Mouse (Mus musculus) thymus, postnatal 14 days (tissue): Measurements from ENCODE around the gene Adra1d.
A peak's percentile ranks its signal among the peaks of the same experiment; 100 is the strongest.

Experiments used
- DNase-seq: peaks from one replicate; pipeline ENCODE4 v3.0.0; 2021

Gene Adra1d

GRCm38 (mm10) chr2:131561891-131562585 is at the start of gene Adra1d:
Gene Adra1d, minus strand, starts transcription at chr2:131562283.
- no peak for DNase-seq

DNA sequence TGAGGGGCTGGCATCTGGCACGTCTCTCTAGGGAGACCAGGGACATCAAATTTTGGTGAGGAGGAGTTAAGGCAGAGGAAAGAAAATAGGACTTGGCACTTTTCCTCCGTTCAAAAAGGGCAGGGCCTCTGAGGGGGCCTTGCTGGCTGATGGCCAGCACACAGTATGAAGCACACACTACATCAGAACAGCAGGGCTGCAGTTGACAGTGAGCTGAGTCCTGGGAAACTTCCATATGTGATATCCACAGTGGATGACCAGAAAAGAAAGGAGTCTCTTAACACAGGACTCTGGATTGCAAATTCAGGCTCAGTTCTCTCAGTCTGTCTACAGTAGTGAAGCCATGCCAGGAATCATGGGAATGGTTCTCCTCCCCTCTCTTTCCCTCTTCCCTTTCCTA is 39.8 kb upstream of the Adra1d start:
- DNase-seq, result no peak

DNA sequence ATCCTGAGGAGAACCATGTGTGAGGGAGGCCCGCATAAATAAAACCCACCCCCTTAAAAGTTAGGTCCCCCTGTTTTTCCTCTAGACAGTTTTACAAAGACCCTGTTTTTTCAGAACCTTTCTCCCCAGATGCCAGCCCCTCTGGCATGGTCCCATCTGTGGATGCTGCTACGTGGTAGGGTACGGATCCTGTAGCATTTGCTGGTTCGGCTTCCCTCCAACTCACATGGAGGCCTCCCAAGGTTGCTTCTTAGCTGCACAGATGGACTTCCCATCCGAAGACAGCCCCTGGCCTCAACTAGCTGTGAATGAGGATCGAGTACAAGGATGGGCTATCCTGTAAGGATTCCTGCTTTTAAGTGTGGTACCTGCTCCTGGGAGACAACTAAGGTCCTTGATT is 32.8 kb upstream of the Adra1d start:
- no peak for DNase-seq

DNA sequence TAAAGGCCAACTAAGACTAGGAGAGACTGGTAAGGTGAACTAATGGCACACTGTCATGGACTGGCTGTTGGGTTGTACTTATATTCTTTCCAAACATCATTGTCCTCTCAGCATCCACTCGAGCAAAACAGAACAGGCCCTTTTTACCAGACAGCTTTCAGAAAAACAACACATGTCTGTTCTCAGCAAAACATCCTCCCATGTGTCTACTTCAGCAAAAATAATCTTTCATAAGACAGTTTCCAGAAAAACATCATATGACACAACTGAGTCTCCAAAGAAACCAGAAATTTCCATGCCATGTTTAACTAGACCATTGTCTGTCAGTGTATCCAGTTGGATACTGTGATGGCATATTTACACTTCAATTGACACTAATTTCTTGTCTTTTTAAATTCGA is 25.4 kb upstream of the Adra1d start:
- no peak for DNase-seq

DNA sequence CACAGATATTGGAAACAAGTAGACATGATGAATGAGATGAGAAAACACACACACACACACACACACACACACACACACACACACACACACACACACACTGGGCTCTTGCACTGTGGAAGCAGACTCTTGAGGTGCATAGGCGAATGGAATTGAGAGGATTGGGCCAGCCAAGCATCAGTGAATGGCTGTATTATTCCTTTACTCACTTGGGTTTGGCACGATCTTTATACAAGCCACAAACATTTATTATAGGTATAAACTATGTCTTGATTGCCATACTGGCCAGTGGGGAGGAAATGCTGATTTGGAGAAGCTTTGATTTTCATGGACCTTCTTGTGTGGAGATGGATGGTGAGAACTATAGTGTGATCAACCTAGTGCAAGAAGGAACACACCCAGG is 19.4 kb upstream of the Adra1d start:
- DNase-seq, result no peak

DNA sequence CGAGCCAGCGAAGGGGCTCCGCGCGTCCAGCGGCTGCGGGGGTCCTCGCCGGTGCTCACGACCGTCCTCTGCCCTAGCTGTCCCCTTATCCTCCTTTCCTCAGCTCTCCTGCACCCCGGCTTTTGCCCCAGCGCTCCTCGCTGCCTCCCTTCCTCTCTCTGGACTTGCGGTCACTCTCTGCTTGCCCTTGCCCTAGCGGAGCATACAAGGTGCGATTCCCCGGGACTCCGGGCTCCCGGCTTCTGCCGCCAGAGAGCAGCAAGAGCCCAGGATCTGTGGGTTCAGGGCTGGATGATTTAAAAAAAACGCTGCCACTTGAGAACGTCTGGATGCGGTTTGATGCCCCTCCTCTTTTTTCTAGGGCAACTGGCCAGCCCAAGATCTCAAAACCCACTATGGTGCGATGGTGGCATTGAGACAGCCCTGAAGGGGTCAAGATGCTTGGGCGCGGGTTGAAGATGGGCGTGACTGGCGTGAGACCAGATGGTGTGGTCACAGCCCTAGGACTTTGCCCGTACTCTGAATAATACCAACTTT is 571 bp upstream of the Adra1d start:
- DNase-seq, result no peak

DNA sequence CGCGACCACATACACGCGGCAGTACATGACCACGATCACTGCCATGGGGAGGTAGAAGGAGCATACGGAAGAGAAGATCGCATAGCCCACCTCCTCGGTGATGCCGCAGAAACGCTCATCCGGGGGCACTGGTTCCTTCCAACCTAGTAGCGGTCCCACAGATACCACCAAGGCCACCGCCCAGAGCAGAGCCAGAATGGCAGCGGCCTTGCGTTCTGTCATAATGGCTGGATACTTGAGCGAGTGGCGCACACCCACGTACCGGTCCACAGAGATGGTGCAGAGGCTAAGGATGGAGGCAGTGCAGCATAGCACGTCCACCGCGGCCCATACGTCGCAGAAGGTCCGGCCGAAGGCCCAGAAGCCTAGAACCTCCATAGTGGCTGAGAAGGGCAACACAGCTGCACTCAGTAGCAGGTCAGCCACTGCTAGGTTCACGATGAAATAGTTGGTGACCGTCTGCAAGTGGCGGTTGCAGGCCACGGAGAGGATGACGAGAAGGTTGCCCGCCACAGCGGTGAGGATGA is 676 bp downstream of the Adra1d start:
- DNase-seq, result no peak

GRCm38 (mm10) chr2:131560205-131560919 is 1.7 kb downstream of the Adra1d start:
- DNase-seq, result no peak

GRCm38 (mm10) chr2:131557896-131558295 is 4.2 kb downstream of the Adra1d start:
- no peak for DNase-seq

- no peak for DNase-seq
Observed at GRCm38 (mm10) chr2:131552736-131553400, 9.2 kb downstream of the Adra1d start.

DNA sequence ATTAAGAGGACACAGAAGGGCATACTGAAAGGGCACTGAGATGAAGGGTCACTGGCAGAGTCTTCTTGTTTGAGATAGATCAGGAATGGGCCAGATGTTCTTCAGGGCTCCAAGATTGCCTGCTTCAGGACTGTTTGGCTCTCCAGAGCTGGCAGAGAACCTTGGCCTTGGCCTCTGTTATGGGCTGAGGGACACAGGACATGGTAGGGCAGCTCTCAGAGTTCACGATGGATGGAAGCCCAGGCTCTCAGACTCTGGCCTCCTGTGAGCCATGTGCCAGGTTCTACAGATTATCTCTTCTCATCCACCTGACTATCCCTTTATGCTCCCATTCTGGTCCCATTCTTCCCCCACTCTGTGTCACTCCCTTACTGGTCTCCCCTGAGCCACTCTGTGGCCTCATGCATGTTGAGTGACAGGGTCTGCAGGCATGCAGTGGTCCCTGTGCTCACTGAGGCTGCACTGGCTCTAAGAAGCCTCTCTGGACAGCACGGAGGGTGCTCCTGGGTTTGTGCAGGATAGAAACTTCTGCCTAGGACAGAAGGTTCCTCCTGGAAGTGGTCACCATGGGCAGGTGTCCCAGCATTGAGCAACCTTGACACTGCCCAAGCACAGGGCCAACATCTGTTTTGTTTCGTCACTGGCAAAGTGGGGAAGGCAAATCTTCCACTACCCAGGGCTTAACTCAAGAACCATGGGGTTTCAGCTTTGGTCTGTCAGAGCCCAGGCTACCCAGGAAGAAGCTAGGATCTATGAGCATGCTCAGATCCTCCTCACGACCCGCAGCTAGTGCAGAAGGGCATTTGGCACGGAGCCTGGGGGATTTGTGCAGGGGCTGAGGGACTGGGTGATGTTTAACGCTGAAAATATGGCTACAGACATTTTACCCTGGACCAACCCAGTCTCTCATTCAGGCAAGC is 10.1 kb downstream of the Adra1d start:
- no peak for DNase-seq

DNA sequence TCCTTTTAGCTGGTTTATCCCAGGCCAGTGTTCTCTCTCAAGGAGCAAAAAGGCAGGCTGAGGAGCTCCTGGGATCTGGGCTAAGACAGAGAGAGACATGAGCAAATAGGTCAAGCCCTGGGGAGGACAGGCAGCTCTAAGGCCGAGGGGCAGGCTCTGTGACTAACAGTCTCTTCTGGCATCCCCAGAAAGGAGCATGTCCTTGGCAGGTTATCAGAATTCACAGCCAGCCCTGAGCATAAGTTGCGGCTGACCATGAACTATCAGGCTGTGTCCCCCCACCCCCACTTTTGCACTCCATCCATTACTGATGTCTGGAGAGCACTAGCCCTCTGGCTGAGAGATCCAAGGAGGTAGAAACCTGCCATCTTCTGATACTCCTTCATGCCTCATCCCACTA is 11.2 kb downstream of the Adra1d start:
- DNase-seq, result no peak

DNA sequence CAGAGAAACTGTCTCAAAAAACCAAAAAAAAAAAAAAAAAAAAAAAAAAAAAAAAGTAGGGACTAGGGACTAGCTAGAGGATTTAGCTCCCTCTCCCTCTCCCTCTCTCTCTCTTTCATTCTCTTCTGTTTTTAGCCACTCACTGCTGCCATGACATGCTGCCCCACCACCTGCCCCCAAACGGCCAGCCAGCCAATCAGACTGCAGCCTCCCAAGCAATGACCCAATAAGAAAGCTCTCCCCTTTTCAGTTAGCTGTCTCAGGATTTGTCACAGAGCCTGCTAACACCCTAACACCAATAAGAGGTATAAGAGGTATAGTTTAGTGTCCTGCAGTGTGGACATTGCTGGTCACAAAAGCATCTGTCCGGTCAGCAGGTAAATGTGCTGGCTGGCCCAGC is 11.6 kb downstream of the Adra1d start:
- no peak for DNase-seq

DNA sequence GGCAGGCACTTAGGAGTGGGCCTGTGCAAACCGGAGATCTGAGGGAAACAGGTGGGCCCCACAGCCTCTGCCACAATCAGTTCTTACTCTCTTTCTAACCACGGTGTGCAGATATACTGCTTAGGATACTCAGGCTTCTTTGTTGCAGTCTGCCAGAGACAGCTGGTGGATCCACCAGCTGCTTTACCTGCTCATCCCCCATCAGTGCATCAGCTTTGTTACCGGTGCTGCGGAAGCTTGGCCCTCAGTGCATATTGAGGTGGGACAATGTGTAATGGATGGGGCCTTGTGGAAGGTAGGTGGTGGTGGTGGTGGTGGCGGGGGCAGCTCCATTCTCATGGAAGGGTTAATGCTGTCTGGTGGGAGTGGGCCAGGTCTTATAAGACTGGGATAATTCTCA is 13.0 kb downstream of the Adra1d start:
- no peak for DNase-seq

GRCm38 (mm10) chr2:131548330-131548729 is 13.8 kb downstream of the Adra1d start:
- DNase-seq, result no peak

- DNase-seq, result no peak
Observed at GRCm38 (mm10) chr2:131546745-131547408, 15.2 kb downstream of the Adra1d start.

DNA sequence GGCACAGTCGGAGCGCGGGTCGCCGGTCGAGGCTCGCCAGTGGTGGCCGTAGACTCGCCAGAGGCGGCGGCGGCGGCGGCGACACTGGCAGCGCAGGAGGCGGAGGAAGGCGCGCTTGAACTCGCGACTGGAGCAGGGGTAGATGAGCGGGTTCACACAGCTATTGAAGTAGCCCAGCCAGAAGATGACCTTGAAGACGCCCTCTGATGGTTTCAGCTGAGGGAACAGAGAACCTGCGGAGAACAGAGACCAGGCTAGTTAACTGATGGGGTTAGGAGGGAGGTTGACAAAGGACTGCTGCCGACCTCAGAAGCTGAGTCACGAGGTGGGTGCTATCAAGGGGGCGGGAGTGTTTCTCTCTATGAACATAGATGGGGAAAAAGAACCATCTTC is 15.8 kb downstream of the Adra1d start:
- no peak for DNase-seq

GRCm38 (mm10) chr2:131545386-131546307 is 16.4 kb downstream of the Adra1d start:
- DNase-seq, result peak; percentile 51

- peak; percentile 16 for DNase-seq
Observed at GRCm38 (mm10) chr2:131542531-131542930, 19.6 kb downstream of the Adra1d start.

DNA sequence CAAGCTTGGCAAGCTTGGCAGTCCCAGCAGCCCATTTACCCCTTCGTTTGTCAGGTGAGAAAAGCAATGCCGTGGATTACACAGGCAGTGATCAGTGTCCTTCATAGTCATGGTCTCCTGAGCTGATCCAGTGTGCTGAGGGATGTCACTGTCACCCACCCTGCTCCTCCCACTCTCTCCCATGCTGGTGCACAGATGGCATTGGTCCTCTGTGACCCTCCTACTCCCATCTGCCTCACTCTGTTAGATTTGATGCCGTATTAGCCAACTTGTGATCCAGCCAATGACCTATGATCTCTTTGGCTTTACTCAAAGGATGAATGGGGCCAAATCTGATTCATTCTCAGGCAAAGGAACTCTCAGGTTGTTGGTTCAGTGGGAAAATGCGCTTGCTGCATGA is 20.4 kb downstream of the Adra1d start:
- no peak for DNase-seq

GRCm38 (mm10) chr2:131539780-131540179 is 22.3 kb downstream of the Adra1d start:
- no peak for DNase-seq
